Mouse (Mus musculus): ENCODE results near the gene Cst7. TPM values are rescaled to one million over a fixed set of nuclear protein-coding genes. Genes with fewer than 3 reads are reported as not detected.

The Cst7 gene
- polyA plus RNA-seq, 1 experiment from 2014 or later = 0.22 TPM

GRCm38 (mm10) chr2:150608872-150609560 lies 38.8 kb downstream of the Cst7 start:
- ATAC-seq (ENCODE audit: low FRiP score, low TSS enrichment) = peak; percentile 68
- WGBS = 1% methylated on average over 10 of the region's 10 CpGs
- H3K4me1 ChIP-seq (ENCODE audit: control insufficient read depth, insufficient read depth, low read length) = no peaks in the 10 kb centered on the region
- no peaks in the 10 kb centered on the region for H3K9me3 ChIP-seq (ENCODE audit: control insufficient read depth, low read length)
- peak overlapping the region; percentile 90 for H3K4me3 ChIP-seq (ENCODE audit: low read length)
- no peak overlapping the region for H3K27ac ChIP-seq (ENCODE audit: low read depth, low read length)
- H3K36me3 ChIP-seq (ENCODE audit: control insufficient read depth, insufficient read depth, low read length) = no peaks in the 10 kb centered on the region
- H3K9ac ChIP-seq (ENCODE audit: low read depth, low read length) = peak overlapping the region; percentile 76; the same call in 1 of the 2 replicates
- peak overlapping the region; percentile 75 for H3K4me2 ChIP-seq (replicated peaks; ENCODE audit: low read depth, low read length)
- H3K27me3 ChIP-seq (ENCODE audit: control insufficient read depth, insufficient read depth, low read length) = no peaks in the 10 kb centered on the region

GRCm38 (mm10) chr2:150610097-150610496 lies 39.9 kb downstream of the Cst7 start:
- no peaks in the 10 kb centered on the region for H3K36me3 ChIP-seq (ENCODE audit: control insufficient read depth, insufficient read depth, low read length)
- H3K4me1 ChIP-seq (ENCODE audit: control insufficient read depth, insufficient read depth, low read length) = no peaks in the 10 kb centered on the region
- H3K27ac ChIP-seq (ENCODE audit: low read depth, low read length) = no peak overlapping the region
- no peak for ATAC-seq (ENCODE audit: low FRiP score, low TSS enrichment)
- no peak overlapping the region for H3K4me2 ChIP-seq (replicated peaks; ENCODE audit: low read depth, low read length)
- H3K4me3 ChIP-seq (ENCODE audit: low read length) = no peak overlapping the region
- H3K9me3 ChIP-seq (ENCODE audit: control insufficient read depth, low read length) = no peaks in the 10 kb centered on the region
- H3K9ac ChIP-seq (ENCODE audit: low read depth, low read length) = no peak overlapping the region
- 79% methylated on average over 3 of the region's 3 CpGs for WGBS
- no peaks in the 10 kb centered on the region for H3K27me3 ChIP-seq (ENCODE audit: control insufficient read depth, insufficient read depth, low read length)

GRCm38 (mm10) chr2:150621698-150622097 lies 51.5 kb downstream of the Cst7 start:
- H3K4me2 ChIP-seq (replicated peaks; ENCODE audit: low read depth, low read length) = no peak overlapping the region
- H3K9ac ChIP-seq (ENCODE audit: low read depth, low read length) = no peak overlapping the region
- H3K9me3 ChIP-seq (ENCODE audit: control insufficient read depth, low read length) = no peaks in the 10 kb centered on the region
- 72% methylated on average over 3 of the region's 3 CpGs for WGBS
- H3K36me3 ChIP-seq (ENCODE audit: control insufficient read depth, insufficient read depth, low read length) = no peaks in the 10 kb centered on the region
- H3K4me3 ChIP-seq (ENCODE audit: low read length) = no peak overlapping the region
- H3K27me3 ChIP-seq (ENCODE audit: control insufficient read depth, insufficient read depth, low read length) = no peaks in the 10 kb centered on the region
- ATAC-seq (ENCODE audit: low FRiP score, low TSS enrichment) = no peak
- H3K27ac ChIP-seq (ENCODE audit: low read depth, low read length) = no peak overlapping the region
- H3K4me1 ChIP-seq (ENCODE audit: control insufficient read depth, insufficient read depth, low read length) = no peaks in the 10 kb centered on the region

GRCm38 (mm10) chr2:150623957-150624356 lies 53.7 kb downstream of the Cst7 start:
- WGBS = 87% methylated on average over 3 of the region's 3 CpGs
- ATAC-seq (ENCODE audit: low FRiP score, low TSS enrichment) = no peak

GRCm38 (mm10) chr2:150624926-150625325 lies 54.7 kb downstream of the Cst7 start:
- Histone ChIP-seq H3K27me3 (ENCODE audit: control insufficient read depth, insufficient read depth, low read length) (no peaks in the 10 kb centered on the region), H3K9me3 (ENCODE audit: control insufficient read depth, low read length) (no peaks in the 10 kb centered on the region), H3K4me1 (ENCODE audit: control insufficient read depth, insufficient read depth, low read length) (no peaks in the 10 kb centered on the region), H3K4me2 (replicated peaks; ENCODE audit: low read depth, low read length) (no peak overlapping the region), H3K4me3 (ENCODE audit: low read length) (no peak overlapping the region), H3K36me3 (ENCODE audit: control insufficient read depth, insufficient read depth, low read length) (no peaks in the 10 kb centered on the region), H3K27ac (ENCODE audit: low read depth, low read length) (no peak overlapping the region), H3K9ac (ENCODE audit: low read depth, low read length) (no peak overlapping the region)
- ATAC-seq (ENCODE audit: low FRiP score, low TSS enrichment) = no peak
- 90% methylated on average over 8 of the region's 8 CpGs for WGBS

More at GRCm38 (mm10) chr2:150623957-150624356, 53.7 kb downstream of the Cst7 start:
- H3K4me3 ChIP-seq (ENCODE audit: low read length) = no peak overlapping the region
- H3K4me1 ChIP-seq (ENCODE audit: control insufficient read depth, insufficient read depth, low read length) = no peaks in the 10 kb centered on the region
- no peak overlapping the region for H3K9ac ChIP-seq (ENCODE audit: low read depth, low read length)
- H3K27me3 ChIP-seq (ENCODE audit: control insufficient read depth, insufficient read depth, low read length) = no peaks in the 10 kb centered on the region
- H3K4me2 ChIP-seq (replicated peaks; ENCODE audit: low read depth, low read length) = no peak overlapping the region
- H3K36me3 ChIP-seq (ENCODE audit: control insufficient read depth, insufficient read depth, low read length) = no peaks in the 10 kb centered on the region
- no peaks in the 10 kb centered on the region for H3K9me3 ChIP-seq (ENCODE audit: control insufficient read depth, low read length)
- no peak overlapping the region for H3K27ac ChIP-seq (ENCODE audit: low read depth, low read length)

GRCm38 (mm10) chr2:150627140-150627539 lies 56.9 kb downstream of the Cst7 start:
- Histone ChIP-seq H3K27me3 (ENCODE audit: control insufficient read depth, insufficient read depth, low read length) (no peaks in the 10 kb centered on the region), H3K36me3 (ENCODE audit: control insufficient read depth, insufficient read depth, low read length) (no peaks in the 10 kb centered on the region), H3K27ac (ENCODE audit: low read depth, low read length) (no peak overlapping the region), H3K4me3 (ENCODE audit: low read length) (no peak overlapping the region), H3K9ac (ENCODE audit: low read depth, low read length) (no peak overlapping the region), H3K4me1 (ENCODE audit: control insufficient read depth, insufficient read depth, low read length) (no peaks in the 10 kb centered on the region), H3K9me3 (ENCODE audit: control insufficient read depth, low read length) (no peaks in the 10 kb centered on the region), H3K4me2 (replicated peaks; ENCODE audit: low read depth, low read length) (no peak overlapping the region)
- no peak for ATAC-seq (ENCODE audit: low FRiP score, low TSS enrichment)
- 61% methylated on average over 6 of the region's 6 CpGs for WGBS

Other genes with a start within 250 kb of the Cst7 start
- 2.2 and 2.3 TPM in 2 replicates for gene Gm10130, start 246.7 kb upstream of the Cst7 start, polyA plus RNA-seq (2014; fragmentation: Nextera tagmentation; extraction: Ambion mirVana)
- 9.9 and 13.8 TPM in 2 replicates for gene 3300002I08Rik, start 207.7 kb upstream of the Cst7 start, polyA plus RNA-seq (2014; fragmentation: Nextera tagmentation; extraction: Ambion mirVana)
- gene Zfp442, start 118.9 kb upstream of the Cst7 start, polyA plus RNA-seq (2014; fragmentation: Nextera tagmentation; extraction: Ambion mirVana) = 12.3 and 12.4 TPM in 2 replicates
- gene Zfp345, start 85.3 kb upstream of the Cst7 start, polyA plus RNA-seq (2014; fragmentation: Nextera tagmentation; extraction: Ambion mirVana) = 0.19 and 0.27 TPM in 2 replicates
- 31.9 and 41.3 TPM in 2 replicates for gene Apmap, start 38.2 kb downstream of the Cst7 start, polyA plus RNA-seq (2014; fragmentation: Nextera tagmentation; extraction: Ambion mirVana)
- 2.3 and 5.6 TPM in 2 replicates for gene Acss1, start 98.1 kb downstream of the Cst7 start, polyA plus RNA-seq (2014; fragmentation: Nextera tagmentation; extraction: Ambion mirVana)
- not detected in 2 replicates for gene Vsx1, start 118.9 kb downstream of the Cst7 start, polyA plus RNA-seq (2014; fragmentation: Nextera tagmentation; extraction: Ambion mirVana)
- 17.5 and 27.9 TPM in 2 replicates for gene Entpd6, start 178.6 kb downstream of the Cst7 start, polyA plus RNA-seq (2014; fragmentation: Nextera tagmentation; extraction: Ambion mirVana)
- gene Pygb, start 216.3 kb downstream of the Cst7 start, polyA plus RNA-seq (2014; fragmentation: Nextera tagmentation; extraction: Ambion mirVana) = 35.3 and 57.8 TPM in 2 replicates